Mouse (Mus musculus) T-helper 2 cell (primary cell): ENCODE results near the gene Hadh.

ENCODE experiments used
- in situ Hi-C: fragments of 300-600 bp; cut with MboI, MseI; formaldehyde crosslinking; loops from one replicate; pipeline ENCODE4 v1.15.1; 2025; ENCODE audit warnings: high pct_unique_total_duplicates

Gene Hadh

GRCm38 (mm10) chr3:131271559-131272373 is at the start of gene Hadh:
TSS of gene Hadh (minus strand) at chr3:131272101.
- in situ Hi-C loops, result no loop called here

- in situ Hi-C loops, result loop anchor here (10.0 kb wide), 1 partner anchor 235 kb away; no protein-coding TSS in a partner anchor
Observed at GRCm38 (mm10) chr3:131320184-131320583, 48.3 kb upstream of the Hadh start.

- in situ Hi-C loops, result no loop called here
Observed at GRCm38 (mm10) chr3:131318211-131318610, 46.3 kb upstream of the Hadh start.

GRCm38 (mm10) chr3:131317126-131317525 is 45.2 kb upstream of the Hadh start:
- in situ Hi-C loops, result no loop called here

GRCm38 (mm10) chr3:131315957-131316510 is 44.1 kb upstream of the Hadh start:
- in situ Hi-C loops, result no loop called here

- in situ Hi-C loops, result no loop called here
Observed at GRCm38 (mm10) chr3:131312340-131312739, 40.4 kb upstream of the Hadh start.

GRCm38 (mm10) chr3:131310572-131310971 is 38.7 kb upstream of the Hadh start:
- in situ Hi-C loops, result no loop called here

GRCm38 (mm10) chr3:131307811-131308210 is 35.9 kb upstream of the Hadh start:
- in situ Hi-C loops, result no loop called here

GRCm38 (mm10) chr3:131306255-131306654 is 34.4 kb upstream of the Hadh start:
- in situ Hi-C loops, result no loop called here

GRCm38 (mm10) chr3:131303320-131303714 is 31.4 kb upstream of the Hadh start:
- in situ Hi-C loops, result no loop called here

- in situ Hi-C loops, result no loop called here
Observed at GRCm38 (mm10) chr3:131302452-131303319, 30.8 kb upstream of the Hadh start, which contains the start of gene Cyp2u1. TSS of gene Cyp2u1 (minus strand) at chr3:131303227.

- in situ Hi-C loops, result no loop called here
Observed at GRCm38 (mm10) chr3:131299908-131300307, 28.0 kb upstream of the Hadh start.

- in situ Hi-C loops, result no loop called here
Observed at GRCm38 (mm10) chr3:131299078-131299477, 27.2 kb upstream of the Hadh start.

- in situ Hi-C loops, result no loop called here
Observed at GRCm38 (mm10) chr3:131296893-131297292, 25.0 kb upstream of the Hadh start.

GRCm38 (mm10) chr3:131295513-131296200 is 23.8 kb upstream of the Hadh start:
- in situ Hi-C loops, result no loop called here

GRCm38 (mm10) chr3:131294503-131294902 is 22.6 kb upstream of the Hadh start:
- in situ Hi-C loops, result no loop called here

- in situ Hi-C loops, result no loop called here
Observed at GRCm38 (mm10) chr3:131292959-131293358, 21.1 kb upstream of the Hadh start.

- in situ Hi-C loops, result no loop called here
Observed at GRCm38 (mm10) chr3:131292349-131292748, 20.4 kb upstream of the Hadh start.

- in situ Hi-C loops, result no loop called here
Observed at GRCm38 (mm10) chr3:131291890-131292289, 20.0 kb upstream of the Hadh start.

- in situ Hi-C loops, result no loop called here
Observed at GRCm38 (mm10) chr3:131274151-131274550, 2.2 kb upstream of the Hadh start.

- in situ Hi-C loops, result no loop called here
Observed at GRCm38 (mm10) chr3:131272374-131273100, 636 bp upstream of the Hadh start.
